Mouse (Mus musculus) testis, adult 2 months (tissue): ENCODE data around the gene Ccdc144b.

Experiments used
- CTCF ChIP-seq: fragments of 200-500 bp; IDR thresholded peaks from 2 replicates; pipeline ENCODE4 v1.5.1; 2012; ENCODE audit warnings: low read depth, mild to moderate bottlenecking, inconsistent platforms, low read length, moderate library complexity; ENCODE audit not compliant: control insufficient read depth, insufficient read depth, insufficient replicate concordance
- POLR2A ChIP-seq: fragments of 200-500 bp; IDR thresholded peaks from 2 replicates; pipeline ENCODE4 v1.6.1; 2012; ENCODE audit warnings: low read depth, mild to moderate bottlenecking, inconsistent platforms, low read length, moderate library complexity; ENCODE audit not compliant: control insufficient read depth

DNA sequence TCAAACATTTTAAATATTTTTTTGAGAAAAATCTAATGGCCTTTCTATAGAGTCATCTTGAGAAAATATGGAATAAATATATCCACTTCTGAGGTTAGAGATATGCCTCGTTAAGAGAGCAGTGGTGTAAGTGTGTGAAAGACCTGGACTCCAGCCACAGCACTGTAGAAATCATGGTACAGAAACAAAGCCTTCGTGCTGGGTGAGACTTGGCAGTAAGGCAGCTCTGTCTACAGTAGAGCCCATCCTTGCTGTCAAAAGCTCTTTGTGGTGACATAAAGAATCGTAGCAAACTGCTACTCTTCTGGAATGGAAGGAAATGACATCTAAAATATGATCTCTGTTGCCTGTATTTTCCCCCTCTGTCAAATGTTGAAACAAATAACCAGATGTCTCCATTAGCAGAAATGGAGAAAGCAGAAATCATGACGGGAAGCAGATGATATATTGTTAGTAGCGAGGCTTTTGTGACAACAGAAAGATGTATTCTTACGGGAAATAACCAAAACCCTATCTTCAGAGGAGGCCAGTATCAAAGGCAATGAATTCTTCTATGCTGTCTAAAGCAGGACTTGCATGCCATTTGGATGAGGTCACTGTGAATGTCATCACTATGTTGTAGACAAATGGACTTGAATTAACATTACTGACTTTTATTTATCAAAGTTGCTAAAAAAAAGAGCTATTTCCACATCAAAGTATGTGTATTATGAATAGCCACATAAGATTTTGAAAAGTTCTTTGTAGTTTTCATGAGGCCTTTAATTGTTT lies 21.4 kb downstream of the Ccdc144b start:
- TF ChIP-seq POLR2A, result no peak
- TF ChIP-seq CTCF, result no peak
